Mouse (Mus musculus): ENCODE measurements around the gene Btbd35f29. TPM values are rescaled to one million over a fixed set of nuclear protein-coding genes. Genes with fewer than 3 reads are reported as not detected.

The Btbd35f29 gene
- polyA plus RNA-seq, 1 experiment from 2014 or later: not detected

Other genes starting within 250 kb of the Btbd35f29 start
- gene Spin2f, start 136.2 kb downstream of the Btbd35f29 start, polyA plus RNA-seq (2015; fragmentation: Nextera tagmentation; extraction: Ambion mirVana): not detected in 2 replicates
- gene Btbd35f26, start 218.8 kb downstream of the Btbd35f29 start, polyA plus RNA-seq (2015; fragmentation: Nextera tagmentation; extraction: Ambion mirVana): not detected in 2 replicates